14 mouse cellular contexts compared by ENCODE assay signal in the genomic region with DNA sequence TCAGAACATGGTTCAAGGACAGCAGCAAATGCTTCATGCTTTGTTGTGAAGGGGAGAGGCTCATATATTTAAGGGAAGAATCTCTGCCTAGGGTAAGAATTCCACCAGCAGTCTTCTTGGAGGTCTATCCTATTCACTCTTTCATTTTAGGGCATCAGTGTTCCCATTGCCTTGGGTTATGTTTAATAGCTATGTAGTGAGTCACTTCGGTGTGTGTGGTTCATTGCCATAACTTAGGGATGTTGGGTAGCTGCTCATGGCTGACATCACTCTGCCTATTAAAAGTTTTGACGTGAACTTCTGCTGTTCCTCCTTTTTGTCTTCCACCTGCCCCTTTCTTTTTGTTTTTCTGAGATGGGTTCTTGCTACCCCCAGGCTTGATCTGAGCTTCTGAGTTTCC.
"Had no signal": no experiment of that assay in that cellular context is flagged by ENCODE, and none has a peak within 500 bp of the region (broad histone marks: within the 10 kb centered on the region; RNA-seq: fewer than 3 reads in every experiment).

No protein-coding gene starts in this region.

- H3K36me3 ChIP-seq: midbrain, embryonic 10.5 days; midbrain, embryonic 12.5 days; neural tube, embryonic 12.5 days had no signal

- H3K4me3 ChIP-seq: midbrain, embryonic 10.5 days; midbrain, embryonic 12.5 days; neural tube, embryonic 12.5 days had no signal

- DNase-seq: lung, adult 18-20 months; lung, postnatal 4 days; midbrain, embryonic 14.5 days; retina, postnatal 1 day; right cerebral cortex, adult 18-20 months; right cerebral cortex, postnatal 25 days; right cerebral cortex, postnatal 4 days; spleen, adult 18-20 months; thymus, adult 18-20 months; thymus, postnatal 25 days had no signal

- H3K27me3 ChIP-seq: midbrain, embryonic 12.5 days; neural tube, embryonic 12.5 days had no signal

- H3K4me2 ChIP-seq: lung, embryonic 14.5 days; midbrain, embryonic 12.5 days; neural tube, embryonic 12.5 days had no signal
